In genomic region chr16:3884201-3885064, GRCm38 (mm10) we compare ENCODE assay signal across 8 mouse cellular contexts. TPM values are rescaled to one million over a fixed set of nuclear protein-coding genes. Genes with fewer than 3 reads are reported as not detected.
DNase-seq lines count a peak whose midpoint lies in the region; ATAC-seq lines count a peak whose summit lies in the region.

Zfp597 (minus strand) TSS chr16:3884561.
Gm20695 (plus strand) TSS chr16:3884648.

- H3K27ac ChIP-seq in intestine, embryonic 14.5 days (ENCODE audit: low read depth): peak within 1 kb of the TSS; percentile 78

- no peaks in the 10 kb centered on the region for H3K27me3 ChIP-seq in intestine, embryonic 14.5 days (replicated peaks; ENCODE audit: control insufficient read depth, insufficient read depth, low read length)

- H3K4me3 ChIP-seq in intestine, embryonic 14.5 days (ENCODE audit: low read depth, low read length): peak within 1 kb of the TSS; percentile 95

- H3K9me3 ChIP-seq in intestine, embryonic 14.5 days (ENCODE audit: control insufficient read depth, low read length): no peaks in the 10 kb centered on the region

- H3K36me3 ChIP-seq in intestine, embryonic 14.5 days (ENCODE audit: control insufficient read depth, insufficient read depth, low read length): peaks cover 3% of the 10 kb centered on the region; the same call in 1 of the 2 replicates

- peak; percentile 99 for ATAC-seq in intestine, embryonic 14.5 days (replicated peaks; ENCODE audit: low FRiP score, low TSS enrichment, low read depth)

- under 1% methylated on average over 86 of the region's 88 CpGs for WGBS in intestine, embryonic 14.5 days

- intact Hi-C loops in gastrocnemius, postnatal 14 days (cut with DNase I; ENCODE audit: low total_unique reads): no loop called here
- intact Hi-C loops in left cerebral cortex, postnatal 14 days (cut with DNase I): loop anchor here (1.0 kb wide), 1 partner anchor 24 kb away; the partner anchor contains the start of genes 1700037C18Rik and Cluap1

- peaks cover 10% of the 10 kb centered on the region for H3K4me1 ChIP-seq in intestine, embryonic 14.5 days (replicated peaks; ENCODE audit: control insufficient read depth, insufficient read depth, low read length)

- H3K9ac ChIP-seq in intestine, embryonic 14.5 days (ENCODE audit: low read length): peak within 1 kb of the TSS; percentile 81

- H3K4me2 ChIP-seq in intestine, embryonic 14.5 days (ENCODE audit: low read length): peak within 1 kb of the TSS; percentile 64

- DNase-seq in adipocyte (ENCODE audit: low spot score): peak; percentile 95
- DNase-seq in embryo, embryonic 10 days (ENCODE audit: low spot score): peak; percentile 98
- DNase-seq in gastrocnemius, postnatal 14 days: peak; percentile 95
- peak; percentile 94 for DNase-seq in intestine, embryonic 14.5 days (ENCODE audit: low spot score)
- peak; percentile 92 to 96 for DNase-seq in left cerebral cortex, postnatal 14 days (ENCODE audit: low spot score in 2 of 2)
- peak; percentile 93 for DNase-seq in mesoderm, embryonic 11.5 days (ENCODE audit: low read depth, low spot score)
- peak; percentile 92 to 93 for DNase-seq in right cerebral cortex, postnatal 36 days (ENCODE audit: low spot score in 2 of 2)
- DNase-seq in yolk sac, embryonic 10.5 days (ENCODE audit: low spot score): peak; percentile 95

RNA-seq across cellular contexts. Expression of gene Zfp597, which starts in this region (rescaled TPM):
- 1 to 10 TPM; 5.6 to 6.8 TPM for total RNA-seq in gastrocnemius, postnatal 14 days (2021)
- 5.8 and 6.0 TPM in 2 replicates for polyA plus RNA-seq in intestine, embryonic 14.5 days (2014; fragmentation: Nextera tagmentation; extraction: Ambion mirVana)
- total RNA-seq in left cerebral cortex, postnatal 14 days (2021): 10 to 100 TPM; 25.6 to 31.9 TPM

RNA-seq across cellular contexts. Expression of gene Gm20695, which starts in this region (rescaled TPM):
- total RNA-seq in gastrocnemius, postnatal 14 days (2021): under 1 TPM; 0.45 to 0.58 TPM
- polyA plus RNA-seq in intestine, embryonic 14.5 days (2014; fragmentation: Nextera tagmentation; extraction: Ambion mirVana): 1.7 and 2.0 TPM in 2 replicates
- total RNA-seq in left cerebral cortex, postnatal 14 days (2021): under 1 TPM; 0.44 to 0.55 TPM

Comparison
In these comparisons a context has a peak if more than half of its experiments do, and no peak if none do; other contexts are left out.
1. Peak in every context shown above with its lines: DNase-seq, ATAC-seq, H3K4me3 ChIP-seq and H3K27ac ChIP-seq.